Mouse (Mus musculus) kidney, postnatal 0 days (tissue): ENCODE results near the gene Trpm3. TPM values are rescaled to one million over a fixed set of nuclear protein-coding genes. Genes with fewer than 3 reads are reported as not detected.

Experiments used
- ATAC-seq: fragments of 200-750 bp; cut with Nextera tagmentation; replicated peaks from 2 replicates; pipeline ENCODE4 v1.8.0; 2017; ENCODE audit warnings: low read depth, moderate number of reproducible peaks, moderate TSS enrichment, moderate library complexity; ENCODE audit not compliant: low FRiP score
- DNase-seq: peaks from one replicate; pipeline ENCODE4 v3.0.0-alpha.2; 2016; ENCODE audit warnings: low spot score
- H3K27ac ChIP-seq: fragments of 300-500 bp; sonication (generic); 2 replicates; pipeline ENCODE4 v1.5.1; 2014; ENCODE audit warnings: mild to moderate bottlenecking
- H3K27me3 ChIP-seq: fragments of 300-500 bp; sonication (generic); 2 replicates; pipeline ENCODE4 v1.6.1; 2014; ENCODE audit warnings: low read length, mixed read lengths; ENCODE audit not compliant: insufficient read depth
- H3K36me3 ChIP-seq: fragments of 300-500 bp; sonication (generic); 2 replicates; pipeline ENCODE4 v1.6.1; 2014; ENCODE audit warnings: low read length, mixed read lengths; ENCODE audit not compliant: insufficient read depth
- H3K4me1 ChIP-seq: fragments of 300-500 bp; sonication (generic); replicated peaks from 2 replicates; pipeline ENCODE4 v1.6.1; 2014; ENCODE audit warnings: antibody characterized with exemption, low read length, mixed read lengths; ENCODE audit not compliant: insufficient read depth
- H3K4me2 ChIP-seq: fragments of 300-500 bp; sonication (generic); 2 replicates; pipeline ENCODE4 v1.6.1; 2014; ENCODE audit warnings: mild to moderate bottlenecking, low read length, moderate library complexity, mixed read lengths
- H3K4me3 ChIP-seq: fragments of 300-500 bp; sonication (generic); replicated peaks from 2 replicates; pipeline ENCODE4 v1.5.1; 2014; ENCODE audit warnings: low read depth, low read length
- H3K9ac ChIP-seq: fragments of 300-500 bp; sonication (generic); 2 replicates; pipeline ENCODE4 v1.6.1; 2014; ENCODE audit warnings: low read depth, low read length
- H3K9me3 ChIP-seq: fragments of 300-500 bp; sonication (generic); replicated peaks from 2 replicates; pipeline ENCODE4 v1.6.1; 2016; ENCODE audit warnings: low read length, inconsistent platforms, mixed read lengths
- CTCF ChIP-seq: IDR thresholded peaks from 2 replicates; pipeline ENCODE4 v1.5.1; 2016; ENCODE audit warnings: antibody characterized with exemption, low read depth, mild to moderate bottlenecking, moderate library complexity
- WGBS: fragments of 180-500 bp; shearing (Covaris S2); extraction: QIAGEN DNeasy Blood & Tissue Kit; methylation state at CpG from one replicate; pipeline ENCODE4 v1.1.7; 2014; 5-methylcytosine and 5-hydroxymethylcytosine counted together
- polyA plus RNA-seq: library from polyadenylated mRNA; unstranded; fragments of >200 nt; fragmentation: Nextera tagmentation; extraction: Ambion mirVana; gene quantifications from 2 replicates; pipeline ENCODE4 v1.2.1, GENCODE M21; 2015

The Trpm3 gene
- polyA plus RNA-seq, 1 experiment from 2014 or later, result 2.1 TPM

DNA sequence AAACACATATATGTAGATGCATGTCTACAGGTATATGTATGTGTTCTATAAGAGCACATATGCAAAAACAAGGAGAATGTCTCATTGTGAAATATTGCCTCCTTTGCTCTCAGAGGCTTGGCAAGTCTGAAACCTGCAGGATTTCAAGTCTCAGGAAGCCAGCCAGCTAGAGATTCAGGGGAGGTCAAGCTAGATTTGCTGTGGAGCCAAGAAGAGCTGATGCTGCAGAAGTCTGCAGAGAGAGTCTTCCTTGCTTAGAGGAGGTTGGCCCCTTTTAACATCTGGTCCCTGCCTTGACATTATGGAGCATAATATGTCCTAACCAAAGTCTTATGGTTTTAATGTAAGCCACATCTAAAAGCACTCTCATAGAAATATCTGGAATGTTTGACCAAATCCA lies 323.2 kb downstream of the Trpm3 start:
- no peaks in the 10 kb centered on the region for H3K9me3 ChIP-seq
- DNase-seq (no peak), ATAC-seq (no peak)
- H3K27ac ChIP-seq, result no peak overlapping the region
- no peaks in the 10 kb centered on the region for H3K4me1 ChIP-seq
- no peak overlapping the region for H3K4me3 ChIP-seq
- H3K9ac ChIP-seq, result no peak overlapping the region
- H3K27me3 ChIP-seq, result no peaks in the 10 kb centered on the region
- H3K36me3 ChIP-seq, result no peaks in the 10 kb centered on the region
- H3K4me2 ChIP-seq, result no peak overlapping the region
- no peak for TF ChIP-seq CTCF

DNA sequence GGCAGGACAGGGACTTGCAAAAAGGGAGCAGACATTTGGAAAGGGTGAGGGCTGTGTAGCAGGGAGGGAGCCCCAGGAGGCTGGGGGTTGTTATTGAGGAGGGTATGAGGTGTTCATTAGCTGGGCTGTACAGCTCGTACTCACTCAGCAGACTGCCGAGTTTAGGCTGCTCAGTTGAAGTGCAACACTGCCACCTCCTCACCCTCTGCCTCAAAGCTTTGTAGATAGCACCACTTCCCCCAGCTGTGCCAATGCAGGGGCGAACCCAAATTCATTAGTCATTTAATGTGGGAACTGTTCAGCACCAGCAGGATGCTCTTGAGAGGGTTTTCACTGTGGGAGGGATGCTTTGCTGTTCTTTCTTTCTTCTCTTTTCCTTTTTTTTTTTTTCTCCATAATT lies 324.7 kb downstream of the Trpm3 start:
- Histone ChIP-seq H3K4me1 (no peaks in the 10 kb centered on the region), H3K36me3 (no peaks in the 10 kb centered on the region), H3K9me3 (no peaks in the 10 kb centered on the region), H3K4me2 (no peak overlapping the region), H3K27ac (no peak overlapping the region), H3K27me3 (no peaks in the 10 kb centered on the region), H3K9ac (no peak overlapping the region), H3K4me3 (no peak overlapping the region)
- no peak for TF ChIP-seq CTCF
- DNase-seq (no peak), ATAC-seq (no peak)
- 55% methylated on average over 3 of the region's 3 CpGs for WGBS

DNA sequence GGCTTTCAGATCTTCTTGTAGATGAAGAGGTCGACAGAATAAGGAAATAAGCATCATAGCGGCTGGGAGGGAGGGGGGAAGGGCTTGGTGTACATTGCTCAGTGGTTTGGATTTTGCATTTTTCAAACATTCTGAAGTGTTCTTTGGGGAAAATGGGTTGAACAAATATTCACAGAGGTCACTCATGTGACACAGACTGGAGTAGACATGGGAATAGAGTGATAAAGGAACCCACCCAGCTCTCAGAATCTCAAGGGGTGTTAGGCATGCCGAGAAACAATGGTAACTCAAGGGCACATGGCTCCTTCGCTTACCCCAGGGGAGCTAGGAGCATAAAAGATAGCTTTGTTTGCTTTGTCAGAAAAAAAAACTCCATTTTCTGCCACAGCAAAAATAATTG lies 330.8 kb downstream of the Trpm3 start:
- no peak overlapping the region for H3K9ac ChIP-seq
- no peaks in the 10 kb centered on the region for H3K9me3 ChIP-seq
- no peak for TF ChIP-seq CTCF
- H3K4me1 ChIP-seq, result no peaks in the 10 kb centered on the region
- no peak overlapping the region for H3K27ac ChIP-seq
- H3K27me3 ChIP-seq, result no peaks in the 10 kb centered on the region
- DNase-seq (no peak), ATAC-seq (no peak)
- H3K4me3 ChIP-seq, result no peak overlapping the region
- no peaks in the 10 kb centered on the region for H3K36me3 ChIP-seq
- 82% methylated on average over 4 of the region's 4 CpGs for WGBS
- no peak overlapping the region for H3K4me2 ChIP-seq

DNA sequence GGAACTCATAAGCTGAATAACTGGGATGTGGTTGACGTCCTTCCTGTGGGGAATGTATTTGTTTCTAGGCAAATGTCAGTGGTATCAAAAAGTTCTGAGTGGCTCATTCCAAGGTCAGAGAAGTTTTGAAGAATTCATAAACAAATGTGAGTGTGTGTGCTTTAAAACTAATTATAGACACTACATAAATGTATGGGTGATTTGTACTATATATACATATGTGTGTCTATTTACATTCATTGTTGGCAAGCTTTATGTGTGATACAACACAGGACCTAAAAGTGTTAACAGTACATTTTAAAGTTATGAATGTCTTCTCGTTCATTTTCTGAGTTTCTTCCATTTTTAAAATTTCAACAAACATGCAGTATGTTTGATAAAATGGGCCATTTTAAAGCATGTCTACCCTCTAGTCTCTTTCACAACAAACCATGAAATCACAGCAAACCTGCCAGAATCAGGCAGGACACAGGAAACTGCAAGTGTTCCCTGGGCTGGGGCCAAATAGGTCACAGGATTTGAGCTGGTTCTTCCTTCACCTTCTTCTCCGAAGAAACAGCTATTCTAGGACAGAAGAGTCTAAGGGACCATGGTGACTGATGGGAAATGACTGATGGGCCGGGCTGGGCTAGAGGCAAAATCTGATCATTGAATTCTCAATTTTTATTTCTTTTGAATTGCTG lies 334.3 kb downstream of the Trpm3 start:
- WGBS, result 88% methylated on average over 4 of the region's 4 CpGs
- H3K4me2 ChIP-seq, result no peak overlapping the region
- DNase-seq, result no peak
- no peak overlapping the region for H3K27ac ChIP-seq
- no peak overlapping the region for H3K9ac ChIP-seq
- no peaks in the 10 kb centered on the region for H3K9me3 ChIP-seq
- no peaks in the 10 kb centered on the region for H3K36me3 ChIP-seq
- no peak for TF ChIP-seq CTCF
- no peaks in the 10 kb centered on the region for H3K27me3 ChIP-seq
- H3K4me3 ChIP-seq, result no peak overlapping the region
- H3K4me1 ChIP-seq, result no peaks in the 10 kb centered on the region
- ATAC-seq, result no peak

DNA sequence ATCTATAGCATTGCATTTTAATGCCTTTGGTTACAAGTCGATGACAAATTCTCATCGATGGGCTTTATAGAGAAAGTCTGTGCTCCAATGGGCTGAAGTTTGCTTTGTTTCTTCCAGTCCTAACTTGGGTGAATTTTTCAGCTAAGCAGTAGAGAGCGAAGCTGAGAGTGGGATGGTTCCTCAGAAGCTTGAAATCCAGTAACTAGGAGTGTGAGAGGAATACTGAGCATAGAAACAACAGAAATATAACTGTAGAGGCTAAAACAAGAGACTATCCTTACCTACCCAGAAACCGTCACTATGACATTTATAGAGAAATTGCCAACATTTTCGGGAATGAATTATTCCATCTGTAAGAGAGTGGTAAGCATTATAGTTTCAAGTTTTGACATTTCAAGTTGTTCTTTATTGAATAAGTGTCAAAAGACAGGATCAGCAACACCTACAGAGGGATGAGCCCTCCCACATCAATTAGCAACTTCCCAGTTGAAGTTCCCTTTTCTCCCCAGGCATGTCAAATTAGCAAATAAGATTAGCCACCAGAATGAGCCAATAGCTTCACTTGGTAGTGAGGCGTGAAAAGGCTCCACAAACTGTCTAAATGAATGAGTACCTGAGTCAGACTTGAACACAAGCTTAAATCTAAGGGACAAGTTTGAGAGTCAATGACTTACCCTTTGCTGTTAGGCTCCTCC lies 339.6 kb downstream of the Trpm3 start:
- Histone ChIP-seq H3K27me3 (no peaks in the 10 kb centered on the region), H3K4me3 (no peak overlapping the region), H3K36me3 (no peaks in the 10 kb centered on the region), H3K9ac (no peak overlapping the region), H3K4me2 (no peak overlapping the region), H3K27ac (no peak overlapping the region), H3K9me3 (no peaks in the 10 kb centered on the region), H3K4me1 (no peaks in the 10 kb centered on the region)
- WGBS, result 91% methylated on average over 6 of the region's 6 CpGs
- no peak for DNase-seq
- ATAC-seq, result no peak
- TF ChIP-seq CTCF, result no peak

DNA sequence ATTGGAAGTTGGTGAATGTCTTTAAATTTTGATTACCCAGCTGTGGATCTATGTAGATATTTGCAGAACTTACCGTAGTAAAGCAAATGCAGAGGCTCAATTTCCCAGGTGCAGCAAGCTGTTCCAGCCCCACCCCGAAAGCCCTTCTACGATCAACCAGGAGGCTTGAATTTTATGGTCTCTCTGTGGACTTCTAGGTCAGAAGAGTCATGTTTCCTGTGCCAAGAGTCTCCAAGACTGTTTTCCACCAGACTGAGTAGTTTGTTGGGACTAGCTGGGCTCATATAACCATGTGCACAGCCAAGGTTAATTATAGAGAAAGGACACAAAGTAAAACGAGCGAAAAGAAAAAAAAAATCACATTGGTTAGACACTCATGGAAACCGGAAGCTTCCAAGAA lies 364.6 kb downstream of the Trpm3 start:
- Histone ChIP-seq H3K36me3 (no peaks in the 10 kb centered on the region), H3K27ac (no peak overlapping the region), H3K4me2 (no peak overlapping the region), H3K4me1 (no peaks in the 10 kb centered on the region), H3K9me3 (no peaks in the 10 kb centered on the region), H3K9ac (no peak overlapping the region), H3K4me3 (no peak overlapping the region), H3K27me3 (no peaks in the 10 kb centered on the region)
- DNase-seq, result no peak
- WGBS, result 33% methylated on average over 6 of the region's 6 CpGs
- no peak for ATAC-seq
- no peak for TF ChIP-seq CTCF
